Mouse (Mus musculus) liver, adult 2 months (tissue): Measurements from ENCODE around the gene Slc5a10.

Source experiments
- CTCF ChIP-seq: fragments of 200-500 bp; IDR thresholded peaks from 2 replicates; pipeline ENCODE4 v1.5.1; 2011; ENCODE audit warnings: low read depth, low read length, control low read depth
- POLR2A ChIP-seq: fragments of 200-500 bp; IDR thresholded peaks from 2 replicates; pipeline ENCODE4 v1.6.1; 2011; ENCODE audit warnings: low read length, control low read depth; ENCODE audit not compliant: insufficient read depth; ENCODE audit errors: extremely low read depth

DNA sequence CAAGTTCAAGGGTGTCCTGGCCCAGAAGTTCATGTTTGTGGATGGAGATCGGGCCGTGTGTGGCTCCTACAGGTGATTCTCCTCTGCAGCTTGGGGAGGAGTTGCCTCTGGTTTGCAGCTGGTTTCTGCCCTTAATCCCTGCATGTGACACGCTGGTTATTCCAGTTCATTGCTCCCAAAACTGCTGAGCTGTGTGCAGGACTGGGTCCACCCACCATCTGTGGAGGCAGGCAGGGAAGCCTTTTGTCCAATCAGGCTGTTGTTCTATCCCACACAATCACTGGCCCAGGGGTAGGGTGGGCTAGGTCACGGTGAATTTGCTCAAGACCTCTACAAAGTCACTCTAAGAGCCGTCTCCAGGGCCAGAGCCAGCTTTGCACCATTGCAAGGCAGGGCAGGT, 18.9 kb downstream of the Slc5a10 start:
- TF ChIP-seq CTCF (no peak), POLR2A (no peak)
